Mouse (Mus musculus) cerebellum, adult 2 months (tissue): ENCODE measurements around the gene Cep152. TPM values are rescaled to one million over a fixed set of nuclear protein-coding genes. Genes with fewer than 3 reads are reported as not detected.

Source experiments
- DNase-seq, 2 experiments: peaks; one replicate each; pipeline ENCODE4 v3.0.0; 2021
- H3K27ac ChIP-seq: fragments of 200-500 bp; 2 replicates; pipeline ENCODE4 v1.5.1; 2012; ENCODE audit warnings: low read length, control low read depth, inconsistent platforms; ENCODE audit not compliant: insufficient read depth
- H3K27me3 ChIP-seq: fragments of 200-500 bp; 2 replicates; pipeline ENCODE4 v1.6.1; 2012; ENCODE audit warnings: inconsistent platforms, mild to moderate bottlenecking, low read length, moderate library complexity; ENCODE audit not compliant: control insufficient read depth, insufficient read depth
- H3K4me1 ChIP-seq: fragments of 200-500 bp; 2 replicates; pipeline ENCODE4 v1.6.1; 2011; ENCODE audit warnings: low read length; ENCODE audit not compliant: control insufficient read depth, insufficient read depth
- H3K4me3 ChIP-seq: fragments of 200-500 bp; replicated peaks from 2 replicates; pipeline ENCODE3; 2011; ENCODE audit warnings: mild to moderate bottlenecking, low read depth, low read length, control low read depth; ENCODE audit not compliant: insufficient read depth
- CTCF ChIP-seq: fragments of 200-500 bp; IDR thresholded peaks from 2 replicates; pipeline ENCODE4 v1.5.1; 2011; ENCODE audit warnings: low read depth, mild to moderate bottlenecking, control low read depth, low read length, moderate library complexity, borderline replicate concordance; ENCODE audit not compliant: insufficient read depth
- POLR2A ChIP-seq: fragments of 200-500 bp; IDR thresholded peaks from 2 replicates; pipeline ENCODE4 v1.6.1; 2011; ENCODE audit warnings: low read length, control low read depth, borderline replicate concordance; ENCODE audit not compliant: insufficient read depth
- WGBS: fragments of 180-500 bp; shearing (Covaris S2); methylation state at CpG from one replicate; pipeline ENCODE4 v1.1.7; 2018; 5-methylcytosine and 5-hydroxymethylcytosine counted together
- polyA plus RNA-seq: library from polyadenylated mRNA; depleted of rRNA; stranded (reverse); fragments of >200 nt; gene quantifications from 2 replicates; pipeline ENCODE4 v1.2.3, GENCODE M21; 2012

Cep152 gene
- polyA plus RNA-seq, 1 experiment, result 3.2 TPM

DNA sequence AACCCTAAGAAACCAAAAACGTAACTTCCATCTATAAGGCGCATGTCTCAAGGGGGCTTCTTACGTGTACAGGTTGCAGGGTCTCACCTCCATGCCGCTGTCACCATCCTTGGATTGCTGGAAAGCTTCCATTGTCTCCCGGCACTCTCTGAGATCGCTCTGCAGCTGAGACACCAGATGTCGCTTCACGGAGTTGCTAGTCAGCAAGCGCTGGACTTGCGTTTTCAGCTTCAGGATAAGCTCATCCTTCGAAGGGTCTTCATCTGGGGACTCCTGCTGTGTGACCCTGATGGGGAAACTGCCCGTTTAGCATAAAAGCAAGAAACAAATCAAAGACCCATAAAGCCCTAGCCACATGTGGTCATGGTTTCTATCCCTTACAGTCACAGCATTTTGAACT, 30.1 kb downstream of the Cep152 start:
- WGBS, result 64% methylated on average over 12 of the region's 12 CpGs
- Histone ChIP-seq H3K27me3 (no peaks in the 10 kb centered on the region), H3K27ac (no peak overlapping the region), H3K4me3 (no peak overlapping the region), H3K4me1 (no peaks in the 10 kb centered on the region)
- TF ChIP-seq CTCF (no peak), POLR2A (no peak)
- DNase-seq, result no peak

DNA sequence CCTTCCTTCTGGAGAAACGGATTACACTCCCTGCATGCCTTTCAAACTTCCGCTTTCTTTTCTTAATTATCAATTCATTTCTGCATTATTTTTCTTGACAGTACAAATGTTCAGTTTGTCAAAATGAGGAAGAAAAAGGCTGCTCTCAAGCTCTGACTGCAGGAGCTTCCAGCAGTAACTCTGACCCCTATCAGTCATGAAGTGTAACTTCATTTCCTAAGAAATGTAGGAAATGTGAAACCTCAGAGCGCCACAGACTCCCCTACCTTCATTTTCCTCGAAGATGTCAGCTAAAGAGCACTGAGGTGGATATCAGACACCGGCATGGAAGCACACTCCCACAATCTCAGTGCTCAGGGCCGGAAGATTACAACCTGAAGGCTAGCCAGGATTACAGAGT, 30.8 kb downstream of the Cep152 start:
- TF ChIP-seq CTCF, result no peak
- no peak for TF ChIP-seq POLR2A
- 90% methylated on average over 6 of the region's 6 CpGs for WGBS
- no peak overlapping the region for H3K4me3 ChIP-seq
- no peaks in the 10 kb centered on the region for H3K4me1 ChIP-seq
- DNase-seq, result no peak
- H3K27ac ChIP-seq, result no peak overlapping the region
- no peaks in the 10 kb centered on the region for H3K27me3 ChIP-seq

DNA sequence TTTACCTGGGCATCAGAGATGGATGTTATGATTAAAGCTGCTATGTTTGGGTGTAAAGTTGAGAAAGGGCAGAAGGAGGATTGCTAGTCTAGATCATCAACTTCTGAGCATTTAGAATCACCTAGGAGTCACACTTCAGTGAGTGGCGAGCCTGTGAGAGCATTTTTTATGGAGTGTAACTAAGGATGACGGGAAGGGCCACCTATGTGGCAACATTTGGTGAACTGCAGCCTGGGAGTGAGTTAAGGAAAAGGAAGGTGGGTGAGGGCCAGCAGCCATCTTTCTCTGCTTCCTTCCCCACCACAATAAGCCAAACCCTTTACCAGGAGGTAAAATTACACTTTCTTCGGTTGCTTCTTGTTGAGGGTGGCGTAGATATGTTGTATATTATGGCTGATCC, 33.0 kb downstream of the Cep152 start:
- no peak for TF ChIP-seq CTCF
- no peak for TF ChIP-seq POLR2A
- WGBS, result 97% methylated on average over 4 of the region's 4 CpGs
- no peak for DNase-seq

DNA sequence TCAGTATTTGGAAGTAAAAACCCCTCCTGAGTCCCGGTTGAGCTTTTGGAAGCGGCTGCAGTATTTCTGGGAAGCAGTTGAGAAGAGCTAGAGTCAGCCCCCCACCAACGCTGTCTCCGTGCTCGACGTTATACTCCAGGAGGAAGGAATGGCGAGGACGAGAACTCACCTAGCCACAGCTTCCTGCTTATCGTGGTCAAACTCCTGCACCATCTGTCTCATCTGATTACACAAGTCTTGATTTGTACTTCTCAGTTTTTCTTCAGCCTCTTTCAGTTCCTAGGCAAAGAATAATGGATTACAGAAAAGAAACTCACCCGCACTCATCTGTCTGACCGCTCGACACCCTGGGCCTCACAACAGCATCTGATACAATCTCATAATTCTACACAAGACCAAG, 35.6 kb downstream of the Cep152 start:
- no peaks in the 10 kb centered on the region for H3K4me1 ChIP-seq
- no peak for DNase-seq
- 95% methylated on average over 12 of the region's 12 CpGs for WGBS
- no peaks in the 10 kb centered on the region for H3K27me3 ChIP-seq
- TF ChIP-seq POLR2A, result no peak
- no peak for TF ChIP-seq CTCF
- no peak overlapping the region for H3K27ac ChIP-seq
- no peak overlapping the region for H3K4me3 ChIP-seq

More for the DNA sequence above, 33.0 kb downstream of the Cep152 start:
- Histone ChIP-seq H3K4me1 (no peaks in the 10 kb centered on the region), H3K27ac (no peak overlapping the region), H3K27me3 (no peaks in the 10 kb centered on the region), H3K4me3 (no peak overlapping the region)

DNA sequence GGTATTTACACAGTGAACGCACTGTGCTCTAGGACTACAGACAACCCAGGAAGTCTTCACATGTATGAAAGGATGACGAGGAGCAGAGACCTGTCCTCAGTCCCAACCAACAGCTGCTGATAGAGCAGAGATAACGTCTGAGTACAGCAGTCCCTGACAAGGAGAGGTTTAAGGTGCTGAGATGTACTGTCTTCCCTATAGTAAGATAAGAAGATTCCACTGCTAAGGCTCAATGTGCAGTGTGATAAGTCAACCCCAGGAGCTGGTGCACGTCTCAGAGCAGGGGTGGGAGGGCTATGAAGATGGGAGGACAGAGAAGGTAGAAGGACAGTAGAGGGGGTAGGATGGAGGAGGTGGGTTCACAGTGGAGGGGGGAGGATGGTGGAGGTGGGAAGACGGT, 43.8 kb downstream of the Cep152 start:
- Histone ChIP-seq H3K4me3 (no peak overlapping the region), H3K27me3 (no peaks in the 10 kb centered on the region), H3K4me1 (no peaks in the 10 kb centered on the region), H3K27ac (no peak overlapping the region)
- 90% methylated on average over 5 of the region's 5 CpGs for WGBS
- no peak for TF ChIP-seq POLR2A
- no peak for TF ChIP-seq CTCF
- no peak for DNase-seq

DNA sequence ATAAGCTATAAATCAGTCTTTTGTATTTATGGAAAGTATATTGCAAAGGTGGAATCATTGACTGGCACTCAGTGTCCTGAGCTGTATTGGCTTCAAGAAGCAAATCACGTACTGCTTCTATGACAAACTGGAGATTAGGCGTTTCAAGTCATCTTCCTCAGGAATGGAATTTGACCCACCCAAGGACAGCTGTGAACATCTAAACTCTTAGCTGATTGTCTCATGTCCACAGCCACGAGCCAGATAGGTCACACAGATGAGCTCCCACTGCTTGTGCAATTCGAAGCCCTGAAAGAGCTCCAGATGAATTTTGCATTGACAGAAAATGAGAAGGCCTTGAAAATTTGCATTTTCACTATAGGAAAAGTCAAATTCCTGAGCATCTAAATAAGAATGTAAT, 47.2 kb downstream of the Cep152 start:
- DNase-seq, result no peak
- Histone ChIP-seq H3K4me1 (no peaks in the 10 kb centered on the region), H3K4me3 (no peak overlapping the region), H3K27me3 (no peaks in the 10 kb centered on the region), H3K27ac (no peak overlapping the region)
- TF ChIP-seq POLR2A (no peak), CTCF (no peak)
- WGBS, result 75% methylated on average over 4 of the region's 4 CpGs

DNA sequence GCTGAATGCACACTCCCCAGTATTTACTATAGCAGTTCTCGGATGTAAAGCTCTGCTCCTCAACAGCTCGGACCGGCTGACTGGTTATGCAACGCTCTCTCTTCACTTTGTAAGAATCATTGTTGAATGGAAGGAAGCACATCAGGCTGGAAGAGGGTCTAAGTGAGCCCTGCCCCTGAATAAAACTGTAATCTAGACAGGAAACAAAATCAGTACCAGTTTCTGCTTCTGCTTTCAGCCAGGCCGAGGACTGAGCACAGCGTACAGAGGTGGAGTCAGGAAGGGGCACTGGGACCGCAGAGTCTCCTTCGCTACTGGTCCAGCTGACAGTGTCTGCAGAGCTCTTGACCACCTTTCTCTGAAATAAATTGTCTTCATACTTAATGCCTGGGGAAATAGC, 48.4 kb downstream of the Cep152 start:
- no peak for DNase-seq
- H3K27me3 ChIP-seq, result no peaks in the 10 kb centered on the region
- 90% methylated on average over 8 of the region's 8 CpGs for WGBS
- H3K4me3 ChIP-seq, result no peak overlapping the region
- TF ChIP-seq POLR2A, result no peak
- TF ChIP-seq CTCF, result no peak
- H3K27ac ChIP-seq, result no peak overlapping the region
- no peaks in the 10 kb centered on the region for H3K4me1 ChIP-seq

DNA sequence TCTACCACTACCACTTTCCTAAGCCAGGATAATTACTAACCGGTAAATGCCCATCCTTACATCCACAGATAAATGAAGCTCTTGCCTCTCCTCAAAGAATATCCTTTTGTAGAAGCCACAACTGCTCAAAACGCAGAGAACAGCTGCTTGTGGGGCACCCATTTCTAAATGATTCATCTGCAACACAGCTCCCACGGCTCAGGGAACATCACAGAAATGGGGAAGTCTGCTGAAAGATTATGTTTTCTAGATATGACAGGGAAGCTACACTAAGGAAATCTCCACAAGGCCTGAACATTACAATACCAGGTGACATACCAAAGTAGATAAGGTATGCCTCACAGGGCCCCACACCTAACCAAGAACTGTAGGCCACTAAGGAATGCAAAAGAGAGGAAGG, 49.1 kb downstream of the Cep152 start:
- DNase-seq, result no peak
- Histone ChIP-seq H3K27ac (no peak overlapping the region), H3K27me3 (no peaks in the 10 kb centered on the region), H3K4me3 (no peak overlapping the region), H3K4me1 (no peaks in the 10 kb centered on the region)
- TF ChIP-seq CTCF (no peak), POLR2A (no peak)
- 89% methylated on average over 3 of the region's 3 CpGs for WGBS
